Mouse (Mus musculus): ENCODE results near the gene Gm17535. TPM values are rescaled to one million over a fixed set of nuclear protein-coding genes. Genes with fewer than 3 reads are reported as not detected.
"Not testable (repeated sequence)": the region's sequence is repeated elsewhere in the genome, so short reads cannot be mapped to it uniquely, and the experiment has no call there.

Gene Gm17535
- total RNA-seq (2012; rRNA removed) (not detected in 2 replicates), total RNA-seq (2014; rRNA removed) (not detected in 2 replicates), polyA plus RNA-seq (2012; ENCODE audit: insufficient read length, low read depth) (not detected in 2 replicates)

- DNase-seq (ENCODE audit: extremely low read depth); H3K79me2 ChIP-seq (replicated peaks; ENCODE audit: control insufficient read depth, extremely low read depth, insufficient read depth, poor library complexity, severe bottlenecking); in situ Hi-C loops (cut with MboI; ENCODE audit: low pct_ligation_motif_present, low pct_unique_long_range_greater_than_20kb, low sequenced_read_pairs); H3K27ac ChIP-seq (ENCODE audit: insufficient read depth, low read depth); dilution Hi-C loops (cut with MboI; ENCODE audit: extremely low pct_ligation_motif_present, extremely low pct_unique_long_range_greater_than_20kb, low sequenced_read_pairs); H3K4me1 ChIP-seq (ENCODE audit: control insufficient read depth in 1 of 2, insufficient read depth in 2 of 2); H3K27me3 ChIP-seq (replicated peaks); H3K4me3 ChIP-seq (replicated peaks in 1 of 3; ENCODE audit: low read depth in 2 of 3, low read length in 2 of 3, poor library complexity in 1 of 3); H3K9ac ChIP-seq (ENCODE audit: insufficient read depth, low read depth); H3K4me2 ChIP-seq (ENCODE audit: insufficient read depth, low read depth, poor library complexity, severe bottlenecking); H3K9me3 ChIP-seq (replicated peaks; ENCODE audit: low read length); H3K36me3 ChIP-seq (replicated peaks in 1 of 2; ENCODE audit: control insufficient read depth in 1 of 2, insufficient read depth in 1 of 2, low read length in 1 of 2): not testable (repeated sequence)
These were observed at the start of gene Gm17535 for GRCm38 (mm10) chr9:3034299-3034698. Gene Gm17535, plus strand, starts transcription at chr9:3034599.

GRCm38 (mm10) chr9:3000445-3000972 lies 33.9 kb upstream of the Gm17535 start, which contains the start of gene Gm10722:
Gene Gm10722, plus strand, starts transcription at chr9:3000922.
- H3K4me2 ChIP-seq (ENCODE audit: insufficient read depth, low read depth, poor library complexity, severe bottlenecking); dilution Hi-C loops (cut with MboI; ENCODE audit: extremely low pct_ligation_motif_present, extremely low pct_unique_long_range_greater_than_20kb, low sequenced_read_pairs); DNase-seq (ENCODE audit: extremely low read depth); H3K36me3 ChIP-seq (replicated peaks in 1 of 2; ENCODE audit: control insufficient read depth in 1 of 2, insufficient read depth in 1 of 2, low read length in 1 of 2); H3K9ac ChIP-seq (ENCODE audit: insufficient read depth, low read depth); in situ Hi-C loops (cut with MboI; ENCODE audit: low pct_ligation_motif_present, low pct_unique_long_range_greater_than_20kb, low sequenced_read_pairs); H3K4me1 ChIP-seq (ENCODE audit: control insufficient read depth in 1 of 2, insufficient read depth in 2 of 2); H3K27me3 ChIP-seq (replicated peaks); H3K27ac ChIP-seq (ENCODE audit: insufficient read depth, low read depth); H3K79me2 ChIP-seq (replicated peaks; ENCODE audit: control insufficient read depth, extremely low read depth, insufficient read depth, poor library complexity, severe bottlenecking); H3K9me3 ChIP-seq (replicated peaks; ENCODE audit: low read length): not testable (repeated sequence)
- peak within 1 kb of the TSS in 1 of 3 experiments; percentile 1 for H3K4me3 ChIP-seq (replicated peaks in 1 of 3; ENCODE audit: low read depth in 2 of 3, low read length in 2 of 3, poor library complexity in 1 of 3)

DNA sequence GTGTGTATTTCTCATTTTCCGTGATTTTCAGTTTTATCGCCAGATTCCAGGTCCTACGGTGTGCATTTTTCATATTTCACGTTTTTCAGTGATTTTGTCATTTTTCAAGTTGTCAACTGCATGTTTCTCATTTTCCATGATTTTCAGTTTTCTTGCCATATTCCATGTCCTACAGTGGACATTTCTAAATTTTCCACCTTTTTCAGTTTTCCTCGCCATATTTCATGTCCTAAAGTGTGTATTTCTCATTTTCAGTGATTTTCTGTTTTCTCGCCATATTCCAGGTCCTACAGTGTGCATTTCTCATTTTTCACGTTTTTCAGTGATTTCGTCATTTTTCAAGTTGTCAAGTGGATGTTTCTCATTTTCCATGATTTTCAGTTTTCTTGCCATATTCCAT lies 33.4 kb upstream of the Gm17535 start:
- H3K79me2 ChIP-seq (replicated peaks; ENCODE audit: control insufficient read depth, extremely low read depth, insufficient read depth, poor library complexity, severe bottlenecking), result not testable (repeated sequence)

GRCm38 (mm10) chr9:3001948-3002659 lies 32.3 kb upstream of the Gm17535 start:
- H3K27me3 ChIP-seq (replicated peaks); DNase-seq (ENCODE audit: extremely low read depth); H3K9me3 ChIP-seq (replicated peaks; ENCODE audit: low read length); H3K4me1 ChIP-seq (ENCODE audit: control insufficient read depth in 1 of 2, insufficient read depth in 2 of 2); H3K4me3 ChIP-seq (replicated peaks in 1 of 3; ENCODE audit: low read depth in 2 of 3, low read length in 2 of 3, poor library complexity in 1 of 3); H3K4me2 ChIP-seq (ENCODE audit: insufficient read depth, low read depth, poor library complexity, severe bottlenecking); dilution Hi-C loops (cut with MboI; ENCODE audit: extremely low pct_ligation_motif_present, extremely low pct_unique_long_range_greater_than_20kb, low sequenced_read_pairs); H3K9ac ChIP-seq (ENCODE audit: insufficient read depth, low read depth); in situ Hi-C loops (cut with MboI; ENCODE audit: low pct_ligation_motif_present, low pct_unique_long_range_greater_than_20kb, low sequenced_read_pairs); H3K36me3 ChIP-seq (replicated peaks in 1 of 2; ENCODE audit: control insufficient read depth in 1 of 2, insufficient read depth in 1 of 2, low read length in 1 of 2); H3K27ac ChIP-seq (ENCODE audit: insufficient read depth, low read depth); H3K79me2 ChIP-seq (replicated peaks; ENCODE audit: control insufficient read depth, extremely low read depth, insufficient read depth, poor library complexity, severe bottlenecking): not testable (repeated sequence)
- 0 out of 4 replicates have a peak, but pooled peaks of 1 of the 2 experiments have one; percentile 13 for TF ChIP-seq CTCF (conservative IDR thresholded peaks at IDR 0.05 in 1 of 2, IDR thresholded peaks at IDR 0.05 in 1 of 2; ENCODE audit: low read depth in 2 of 2, low read length in 2 of 2)

More for the DNA sequence above, 33.4 kb upstream of the Gm17535 start:
- H3K4me3 ChIP-seq (replicated peaks in 1 of 3; ENCODE audit: low read depth in 2 of 3, low read length in 2 of 3, poor library complexity in 1 of 3); H3K9ac ChIP-seq (ENCODE audit: insufficient read depth, low read depth); H3K36me3 ChIP-seq (replicated peaks in 1 of 2; ENCODE audit: control insufficient read depth in 1 of 2, insufficient read depth in 1 of 2, low read length in 1 of 2); H3K4me2 ChIP-seq (ENCODE audit: insufficient read depth, low read depth, poor library complexity, severe bottlenecking); DNase-seq (ENCODE audit: extremely low read depth); H3K9me3 ChIP-seq (replicated peaks; ENCODE audit: low read length); H3K4me1 ChIP-seq (ENCODE audit: control insufficient read depth in 1 of 2, insufficient read depth in 2 of 2); dilution Hi-C loops (cut with MboI; ENCODE audit: extremely low pct_ligation_motif_present, extremely low pct_unique_long_range_greater_than_20kb, low sequenced_read_pairs); H3K27me3 ChIP-seq (replicated peaks); in situ Hi-C loops (cut with MboI; ENCODE audit: low pct_ligation_motif_present, low pct_unique_long_range_greater_than_20kb, low sequenced_read_pairs); H3K27ac ChIP-seq (ENCODE audit: insufficient read depth, low read depth): not testable (repeated sequence)

DNA sequence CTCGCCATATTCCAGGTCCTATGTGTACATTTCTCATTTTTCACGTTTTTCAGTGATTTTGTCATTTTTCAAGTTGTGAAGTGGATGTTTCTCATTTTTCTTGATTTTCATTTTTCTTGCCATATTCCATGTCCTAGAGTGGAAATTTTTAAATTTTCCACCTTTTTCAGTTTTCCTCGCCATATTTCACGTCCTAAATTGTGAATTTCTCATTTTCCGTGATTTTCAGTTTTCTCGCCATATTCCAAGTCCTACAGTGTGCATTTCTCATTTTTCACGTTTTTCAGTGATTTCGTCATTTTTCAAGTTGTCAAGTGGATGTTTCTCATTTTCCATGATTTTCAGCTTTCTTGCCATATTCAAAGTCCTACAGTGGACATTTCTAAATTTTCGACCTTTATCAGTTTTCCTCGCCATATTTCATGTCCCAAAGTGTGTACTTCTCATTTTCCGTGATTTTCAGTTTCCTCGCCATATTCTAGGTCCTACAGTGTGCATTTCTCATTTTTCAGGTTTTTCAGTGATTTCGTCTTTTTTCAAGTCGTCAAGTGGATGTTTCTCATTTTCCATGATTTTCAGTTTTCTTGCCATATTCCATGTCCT lies 31.5 kb upstream of the Gm17535 start, which contains the start of gene Gm11168:
Gene Gm11168, plus strand, starts transcription at position 553 of the 603 bp plus-strand sequence.
- H3K27me3 ChIP-seq (replicated peaks); H3K79me2 ChIP-seq (replicated peaks; ENCODE audit: control insufficient read depth, extremely low read depth, insufficient read depth, poor library complexity, severe bottlenecking); H3K9me3 ChIP-seq (replicated peaks; ENCODE audit: low read length); dilution Hi-C loops (cut with MboI; ENCODE audit: extremely low pct_ligation_motif_present, extremely low pct_unique_long_range_greater_than_20kb, low sequenced_read_pairs); H3K4me3 ChIP-seq (replicated peaks in 1 of 3; ENCODE audit: low read depth in 2 of 3, low read length in 2 of 3, poor library complexity in 1 of 3); H3K36me3 ChIP-seq (replicated peaks in 1 of 2; ENCODE audit: control insufficient read depth in 1 of 2, insufficient read depth in 1 of 2, low read length in 1 of 2); H3K9ac ChIP-seq (ENCODE audit: insufficient read depth, low read depth); H3K4me2 ChIP-seq (ENCODE audit: insufficient read depth, low read depth, poor library complexity, severe bottlenecking); H3K4me1 ChIP-seq (ENCODE audit: control insufficient read depth in 1 of 2, insufficient read depth in 2 of 2); DNase-seq (ENCODE audit: extremely low read depth); H3K27ac ChIP-seq (ENCODE audit: insufficient read depth, low read depth); in situ Hi-C loops (cut with MboI; ENCODE audit: low pct_ligation_motif_present, low pct_unique_long_range_greater_than_20kb, low sequenced_read_pairs): not testable (repeated sequence)

- not testable (repeated sequence) for DNase-seq (ENCODE audit: extremely low read depth)
These were observed 28.2 kb upstream of the Gm17535 start for GRCm38 (mm10) chr9:3006179-3006578.

More at GRCm38 (mm10) chr9:3006179-3006578, 28.2 kb upstream of the Gm17535 start:
- H3K79me2 ChIP-seq (replicated peaks; ENCODE audit: control insufficient read depth, extremely low read depth, insufficient read depth, poor library complexity, severe bottlenecking); H3K9me3 ChIP-seq (replicated peaks; ENCODE audit: low read length); H3K36me3 ChIP-seq (replicated peaks in 1 of 2; ENCODE audit: control insufficient read depth in 1 of 2, insufficient read depth in 1 of 2, low read length in 1 of 2); dilution Hi-C loops (cut with MboI; ENCODE audit: extremely low pct_ligation_motif_present, extremely low pct_unique_long_range_greater_than_20kb, low sequenced_read_pairs); H3K27me3 ChIP-seq (replicated peaks); in situ Hi-C loops (cut with MboI; ENCODE audit: low pct_ligation_motif_present, low pct_unique_long_range_greater_than_20kb, low sequenced_read_pairs); H3K4me2 ChIP-seq (ENCODE audit: insufficient read depth, low read depth, poor library complexity, severe bottlenecking); H3K9ac ChIP-seq (ENCODE audit: insufficient read depth, low read depth); H3K4me1 ChIP-seq (ENCODE audit: control insufficient read depth in 1 of 2, insufficient read depth in 2 of 2); H3K4me3 ChIP-seq (replicated peaks in 1 of 3; ENCODE audit: low read depth in 2 of 3, low read length in 2 of 3, poor library complexity in 1 of 3); H3K27ac ChIP-seq (ENCODE audit: insufficient read depth, low read depth): not testable (repeated sequence)

Measured in CH12.LX (cell line).